Mouse (Mus musculus) hematopoietic stem cell, adult 5-6 weeks (primary cell): ENCODE measurements around the gene Pdss1. TPM values are rescaled to one million over a fixed set of nuclear protein-coding genes. Genes with fewer than 3 reads are reported as not detected.
"Not testable (repeated sequence)": the region's sequence is repeated elsewhere in the genome, so short reads cannot be mapped to it uniquely, and the experiment has no call there.

Experiments
- ATAC-seq, 2 experiments: fragments of 125-278 bp in 1 of 2; replicated peaks in 1 of 2; 2 replicates each; pipeline ENCODE4 v1.8.0; 2016 to 2017; ENCODE audit warnings: inconsistent platforms in 2 of 2, mild to moderate bottlenecking in 2 of 2, moderate number of reproducible peaks in 2 of 2, low read depth in 1 of 2, moderate TSS enrichment in 1 of 2; ENCODE audit not compliant: low FRiP score in 2 of 2, poor library complexity in 2 of 2, severe bottlenecking in 2 of 2, insufficient read depth in 1 of 2, low TSS enrichment in 1 of 2
- total RNA-seq: library from RNA; stranded (forward); fragments of 172-1452, 232-1000 nt; gene quantifications from 2 replicates; pipeline ENCODE4 v1.2.3, GENCODE M21; 2017

The Pdss1 gene
- total RNA-seq: 16.7 and 19.2 TPM in 2 replicates

DNA sequence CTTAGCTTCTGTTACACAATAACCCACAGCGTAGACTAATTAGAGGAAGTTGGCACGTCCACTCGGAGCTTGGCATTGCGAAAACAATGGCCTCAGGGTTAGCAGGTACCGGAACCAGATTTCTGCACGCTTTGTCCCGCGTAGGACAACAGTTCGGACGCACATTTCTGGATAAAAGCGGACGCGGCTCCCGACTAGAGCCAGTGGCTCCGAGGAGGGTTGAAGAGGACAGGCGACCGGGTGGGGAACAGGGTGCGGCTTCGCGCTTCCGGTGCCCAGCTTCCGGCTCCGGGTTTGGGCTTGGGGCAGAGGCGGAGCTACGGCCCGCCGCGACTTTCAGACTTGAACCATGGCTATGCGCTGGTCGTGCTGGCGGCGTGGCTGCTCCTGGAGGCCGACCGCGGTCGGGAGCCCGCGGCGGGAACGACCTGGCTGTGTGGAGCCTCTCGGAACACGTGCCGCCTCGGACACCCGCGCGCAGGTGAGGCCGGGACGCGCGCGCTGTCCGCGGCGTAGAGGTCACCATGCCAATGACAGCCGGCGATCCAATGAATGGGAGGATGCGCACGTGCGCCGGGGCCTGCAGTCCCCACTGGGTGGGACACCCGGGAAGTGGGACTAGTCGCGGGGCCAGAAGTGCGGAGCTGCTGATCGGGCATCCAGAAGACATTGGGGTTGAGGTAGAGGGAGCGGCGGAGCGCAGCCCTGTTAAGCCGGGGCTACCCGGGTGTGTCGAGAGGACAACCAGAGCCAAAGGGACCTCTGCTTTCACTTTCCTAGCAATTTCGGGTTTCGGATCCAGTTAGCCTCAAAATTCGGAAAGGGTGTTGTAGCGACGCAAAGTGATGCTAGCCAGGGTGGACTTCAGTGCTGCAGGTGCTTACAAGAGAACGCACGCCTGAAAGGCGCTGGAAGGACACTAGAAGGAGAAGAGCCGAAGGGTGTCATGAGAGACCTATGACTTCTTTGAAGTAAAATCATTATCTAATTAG lies at the start of gene Pdss1:
Gene Pdss1, plus strand, starts transcription at position 241 of the 992 bp plus-strand sequence.
- ATAC-seq: peak; percentile 95 to 97

DNA sequence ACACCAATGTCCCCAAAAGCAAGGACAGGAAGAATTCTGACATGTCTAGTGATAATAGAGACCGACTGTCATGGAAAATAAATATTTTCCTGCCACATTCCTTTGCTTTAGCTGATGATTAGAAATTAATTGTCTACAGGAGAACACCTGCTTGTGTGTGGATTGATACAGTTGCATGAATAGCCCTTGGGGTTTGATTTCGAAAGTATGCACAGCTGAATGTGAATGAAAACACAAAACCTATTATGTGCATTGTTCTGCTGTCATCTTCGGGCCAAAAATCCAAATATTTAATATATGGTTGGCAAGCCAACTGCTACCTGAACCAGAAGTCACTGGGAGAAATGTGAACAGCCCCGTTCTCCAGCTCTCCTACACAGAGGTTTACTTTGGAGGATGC lies 43.4 kb upstream of the Pdss1 start:
- no peak for ATAC-seq

DNA sequence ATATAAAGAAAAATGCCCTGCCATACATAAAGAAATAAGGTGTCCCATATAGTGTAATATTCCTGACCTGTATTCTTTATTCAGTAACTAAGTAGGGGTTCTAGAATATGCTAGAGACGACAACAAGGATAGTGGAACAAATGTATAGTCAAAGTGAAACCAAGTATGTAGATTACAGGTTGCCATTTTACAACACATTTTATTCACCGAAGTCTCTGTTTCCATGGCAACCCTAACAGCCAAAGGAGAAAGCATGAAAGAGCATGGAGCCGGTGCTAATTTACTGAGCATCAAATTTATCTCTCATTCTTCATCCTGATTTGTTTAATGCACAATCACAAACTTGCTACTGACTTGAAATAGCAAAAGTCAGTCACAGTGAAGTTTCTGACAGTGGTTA lies 37.8 kb upstream of the Pdss1 start:
- no peak for ATAC-seq

DNA sequence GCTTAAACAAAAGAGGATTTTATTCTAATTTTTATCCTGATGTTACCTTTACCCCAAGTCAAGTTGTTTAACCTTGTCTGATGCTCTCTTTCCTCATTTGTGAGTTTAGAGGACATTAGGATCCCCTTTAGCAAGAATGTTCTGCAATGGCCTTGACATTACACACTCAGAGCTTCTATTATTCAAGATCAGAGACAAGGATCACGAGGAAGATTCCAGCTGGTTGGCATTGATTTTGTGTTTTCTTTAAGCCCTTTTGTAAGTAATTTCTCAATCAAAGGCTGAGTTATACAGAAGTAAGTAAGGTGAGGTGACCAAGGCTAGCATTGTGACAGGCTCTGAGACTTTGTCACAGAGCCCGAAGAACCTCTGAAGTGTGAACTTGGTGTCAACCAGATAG lies 33.1 kb upstream of the Pdss1 start:
- no peak for ATAC-seq

DNA sequence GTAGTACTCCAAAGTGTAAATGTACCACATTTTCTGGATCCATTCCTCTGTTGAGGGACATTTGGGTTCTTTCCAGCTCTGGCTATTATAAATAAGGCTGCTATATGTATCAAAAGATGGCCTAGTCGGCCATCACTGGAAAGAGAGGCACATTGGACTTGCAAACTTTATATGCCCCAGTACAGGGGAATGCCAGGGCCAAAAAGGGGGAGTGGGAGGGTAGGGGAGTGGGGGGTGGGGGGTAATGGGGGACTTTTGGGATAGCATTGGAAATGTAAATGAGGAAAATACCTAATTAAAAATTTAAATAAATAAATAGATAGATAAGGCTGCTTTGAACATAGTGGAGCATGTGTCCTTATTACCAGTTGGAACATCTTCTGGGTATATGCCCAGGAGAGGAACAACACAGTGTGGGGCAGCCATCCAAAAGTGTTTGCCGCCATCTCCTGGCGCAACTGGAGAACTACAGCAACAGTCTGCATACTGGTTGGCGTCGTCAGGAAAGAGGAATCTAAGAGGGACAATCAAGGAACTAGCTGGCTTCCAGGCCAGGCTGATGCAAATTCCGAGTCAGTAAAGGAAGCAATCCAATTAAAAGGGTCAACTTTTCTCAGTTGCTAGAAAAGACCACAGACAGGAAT lies 30.8 kb upstream of the Pdss1 start:
- peak; percentile 88 to 97 for ATAC-seq

DNA sequence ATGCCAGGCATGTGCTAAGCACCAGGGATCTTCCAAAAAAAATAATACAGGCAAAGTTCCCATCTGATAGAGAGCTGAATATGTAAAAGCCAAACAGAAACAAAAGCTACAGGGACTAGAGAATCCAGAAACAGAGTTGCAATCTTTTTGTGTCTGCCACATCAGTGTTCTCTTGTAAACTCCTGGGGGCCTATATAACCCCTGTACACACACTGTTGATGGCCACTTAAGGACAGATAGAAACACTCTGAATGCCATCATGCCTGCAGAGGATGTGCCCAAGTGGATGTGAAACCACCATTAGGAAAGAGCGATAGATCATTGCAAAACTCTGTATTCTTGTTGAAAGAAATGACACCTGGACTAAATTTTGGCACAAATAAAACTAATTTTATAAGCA lies 29.5 kb upstream of the Pdss1 start:
- ATAC-seq: no peak

DNA sequence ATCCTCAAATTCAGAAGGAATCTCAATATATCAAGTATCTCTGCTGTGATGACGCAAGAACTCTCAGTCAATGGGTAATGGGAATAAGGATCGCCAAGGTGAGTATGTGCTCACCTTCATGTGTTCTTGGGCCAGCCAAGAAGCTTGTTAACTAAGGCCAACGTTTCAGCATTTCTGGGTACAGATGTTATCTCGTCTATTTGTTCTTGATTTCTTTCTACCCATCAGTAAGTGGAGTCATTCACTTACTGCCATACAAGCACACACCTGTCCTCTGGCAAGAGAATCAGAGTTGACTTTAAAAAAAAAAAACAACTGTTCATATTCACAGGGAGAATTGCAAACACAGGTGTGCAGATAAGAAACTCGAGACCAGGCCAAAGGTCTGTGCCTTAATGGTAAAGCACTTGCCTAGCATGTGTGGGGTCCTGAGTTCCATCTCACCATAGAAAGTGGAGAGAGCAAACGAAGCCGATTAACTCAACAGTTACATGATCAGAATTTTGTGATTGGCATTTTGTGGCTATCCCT lies 28.4 kb upstream of the Pdss1 start:
- ATAC-seq: no peak

DNA sequence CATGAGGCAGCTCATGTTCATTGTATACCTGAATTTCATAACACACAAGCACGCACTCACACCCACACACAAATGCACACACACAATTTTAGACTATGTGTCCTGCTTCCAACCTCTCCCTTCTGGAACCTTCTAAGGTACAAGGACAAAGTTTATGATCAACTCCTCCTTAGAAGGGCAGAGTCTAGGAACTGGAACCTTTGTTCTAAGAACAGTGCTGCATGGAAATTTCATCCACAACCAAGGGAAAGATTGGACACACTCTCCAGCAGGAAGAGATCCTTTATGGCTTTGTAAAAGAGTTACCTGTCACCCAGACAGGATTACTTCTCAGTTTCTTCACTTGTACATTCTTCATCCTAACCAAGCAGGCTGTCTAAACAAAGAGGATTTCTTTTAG lies 22.2 kb upstream of the Pdss1 start:
- ATAC-seq: no peak

DNA sequence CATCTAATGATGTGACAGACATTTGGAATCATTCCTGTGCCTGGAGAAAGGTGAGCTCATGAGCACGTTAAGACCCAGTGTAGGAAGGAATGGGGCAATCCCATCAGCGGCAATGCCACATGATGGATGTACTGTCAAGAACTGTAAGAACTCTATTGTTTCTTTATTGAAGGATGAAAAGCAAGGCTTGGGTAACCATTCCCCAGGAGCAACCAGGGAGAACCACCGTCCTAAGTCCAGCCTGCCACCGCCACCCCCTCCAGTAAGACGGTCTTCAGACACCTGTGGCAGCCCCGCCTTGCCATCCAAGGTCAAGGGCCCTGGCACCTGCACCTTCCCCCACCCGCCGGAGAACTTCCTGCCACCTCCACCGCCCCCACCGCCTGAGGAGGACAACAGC lies 20.7 kb upstream of the Pdss1 start:
- no peak for ATAC-seq

DNA sequence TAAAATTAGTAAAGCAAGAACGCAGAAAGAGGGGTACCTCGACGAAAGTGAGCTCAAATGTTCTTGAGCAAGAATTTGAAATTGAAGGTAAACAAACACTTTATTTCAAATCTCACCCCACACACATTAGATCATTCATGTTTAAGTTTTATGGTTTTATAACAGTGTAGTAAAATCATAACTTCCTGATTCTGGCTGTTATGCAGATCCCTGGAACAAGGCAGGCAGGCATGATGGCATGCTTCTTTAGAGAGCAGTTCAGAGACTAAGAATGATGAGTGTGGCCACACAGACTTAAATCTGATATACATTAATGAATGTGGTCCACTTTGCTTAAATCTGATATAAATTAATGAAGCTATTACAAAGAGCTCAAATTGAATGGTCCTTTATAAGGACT lies 18.7 kb upstream of the Pdss1 start:
- no peak for ATAC-seq

DNA sequence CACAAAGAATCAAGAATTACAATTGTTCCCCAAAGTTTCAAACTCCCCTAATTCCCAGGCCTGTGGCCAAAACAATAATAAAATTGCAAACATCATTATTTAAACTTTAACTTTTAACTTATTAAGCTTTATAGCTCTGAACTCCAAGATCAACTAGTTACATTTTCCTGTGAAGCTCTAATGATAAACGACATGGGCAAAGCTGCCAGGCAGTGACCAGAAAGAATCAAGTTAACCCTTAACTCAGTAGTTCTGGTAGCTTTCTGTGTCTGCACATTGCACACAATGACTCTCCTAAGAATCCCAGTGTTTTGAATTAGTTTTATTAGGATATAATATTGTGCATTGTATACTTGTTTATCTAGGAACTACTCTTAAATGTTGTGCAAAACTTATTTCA lies 16.5 kb upstream of the Pdss1 start:
- no peak for ATAC-seq

DNA sequence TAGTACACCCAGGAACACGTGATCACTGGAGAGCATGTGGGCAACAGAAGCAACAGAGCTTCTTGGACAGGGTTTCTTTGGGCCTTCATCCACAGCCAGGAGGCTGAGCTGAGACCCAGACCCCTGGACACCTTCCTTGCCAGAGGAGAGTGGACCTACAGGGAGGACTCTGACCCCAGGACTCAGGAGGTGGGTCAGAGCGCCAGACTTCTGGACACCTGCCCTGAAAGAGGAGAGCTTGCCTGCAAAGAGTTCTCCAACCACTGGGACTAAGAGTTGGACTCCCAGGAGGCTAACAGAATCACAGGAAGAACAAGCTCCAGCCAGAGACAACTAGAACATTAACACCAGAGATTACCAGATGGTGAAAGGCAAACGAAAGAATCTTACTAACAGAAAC lies 14.6 kb upstream of the Pdss1 start:
- not testable (repeated sequence) for ATAC-seq

DNA sequence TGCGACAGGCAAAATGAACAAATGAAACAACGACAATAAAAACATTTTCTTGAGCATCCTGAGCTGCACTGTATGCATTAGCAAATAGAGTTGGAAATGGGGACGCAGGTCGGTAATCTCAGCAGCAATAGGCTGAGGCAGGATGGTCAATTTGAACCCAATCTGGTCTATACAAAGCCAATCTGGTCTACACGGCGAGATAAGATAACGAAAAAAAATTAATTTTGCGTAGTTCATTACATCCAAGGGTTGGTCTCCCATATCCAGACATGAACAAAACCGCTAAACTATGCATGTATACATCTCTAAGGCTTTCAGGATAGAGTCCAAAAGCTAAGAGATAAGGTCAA lies 415 bp upstream of the Pdss1 start:
- 0 out of 4 replicates have a peak, but pooled peaks of 1 of the 2 experiments have one; percentile 9 for ATAC-seq

DNA sequence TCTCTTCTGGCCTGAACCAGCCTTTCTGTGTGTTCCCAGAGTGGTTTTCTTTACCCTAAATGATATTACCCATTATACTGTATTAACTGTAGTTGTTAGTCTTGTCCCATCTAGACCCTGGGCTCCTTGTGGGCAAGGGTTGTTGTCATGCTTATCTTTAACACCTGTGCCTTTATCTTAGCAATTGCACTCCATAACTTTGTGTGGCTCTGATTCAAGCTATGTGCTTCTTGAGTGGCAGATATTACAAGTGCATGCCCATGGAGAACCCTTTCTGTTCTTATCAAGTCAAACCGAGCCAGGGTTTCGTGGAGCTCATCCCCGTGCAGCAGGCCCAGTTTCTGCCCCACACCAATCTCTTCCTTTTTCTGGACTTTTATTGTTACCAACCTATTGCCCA lies 8.6 kb downstream of the Pdss1 start:
- no peak; a peak in 1 of 4 replicates for ATAC-seq

DNA sequence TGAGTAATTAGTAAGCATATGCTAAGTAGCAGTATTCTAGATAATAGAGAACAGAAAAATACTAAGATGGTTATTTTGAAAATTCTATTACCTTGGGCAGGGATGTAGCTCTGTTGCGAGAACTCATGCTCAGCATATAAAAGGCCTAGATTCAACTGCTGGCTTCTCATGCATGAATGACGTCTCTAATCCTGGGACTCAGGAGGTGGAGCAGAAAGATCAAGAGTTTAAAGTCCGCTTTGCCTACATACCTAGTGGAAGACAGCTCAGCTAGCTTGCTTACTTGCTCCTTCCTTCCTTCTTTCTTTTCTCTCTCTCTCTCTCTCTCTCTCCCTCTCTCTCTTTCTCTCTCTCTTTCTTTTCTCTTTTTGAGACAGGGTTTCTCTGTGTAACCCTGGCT lies 19.1 kb downstream of the Pdss1 start:
- no peak for ATAC-seq

DNA sequence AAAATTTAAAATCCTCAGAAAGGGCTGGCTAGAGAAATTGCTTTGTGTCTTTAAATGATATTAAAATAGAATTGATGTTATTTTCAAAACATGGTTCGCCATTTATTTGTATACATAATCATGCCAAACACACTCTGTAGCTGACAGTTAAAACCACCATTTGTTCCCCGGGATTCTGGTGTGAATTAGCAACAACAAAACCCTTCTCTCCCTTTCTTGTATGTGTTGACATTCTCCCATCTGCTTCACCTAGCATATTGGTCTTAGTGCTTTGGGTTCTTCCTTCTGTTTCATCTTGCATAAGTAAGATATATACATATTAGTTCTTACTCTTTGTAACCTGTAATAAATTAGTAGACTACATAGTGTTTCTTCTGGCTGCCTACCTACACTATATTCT lies 23.3 kb downstream of the Pdss1 start:
- no peak for ATAC-seq

DNA sequence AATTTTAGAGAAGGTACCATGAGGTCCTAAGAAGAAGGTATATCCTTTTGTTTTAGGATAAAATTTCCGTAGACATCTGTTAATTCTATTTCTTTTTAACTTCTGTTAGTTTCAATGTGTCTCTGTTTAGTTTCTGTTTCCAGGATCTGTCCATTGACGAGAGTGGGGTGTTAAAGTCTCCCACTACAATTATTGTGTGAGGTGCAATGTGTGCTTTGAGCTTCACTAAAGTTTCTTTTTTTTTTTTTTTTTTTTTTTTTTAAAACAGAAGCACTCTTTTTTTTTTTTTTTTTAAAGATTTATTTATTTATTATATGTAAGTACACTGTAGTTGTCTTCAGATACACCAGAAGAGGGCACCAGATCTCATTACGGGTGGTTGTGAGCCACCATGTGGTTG lies 30.6 kb downstream of the Pdss1 start:
- not testable (repeated sequence) for ATAC-seq

DNA sequence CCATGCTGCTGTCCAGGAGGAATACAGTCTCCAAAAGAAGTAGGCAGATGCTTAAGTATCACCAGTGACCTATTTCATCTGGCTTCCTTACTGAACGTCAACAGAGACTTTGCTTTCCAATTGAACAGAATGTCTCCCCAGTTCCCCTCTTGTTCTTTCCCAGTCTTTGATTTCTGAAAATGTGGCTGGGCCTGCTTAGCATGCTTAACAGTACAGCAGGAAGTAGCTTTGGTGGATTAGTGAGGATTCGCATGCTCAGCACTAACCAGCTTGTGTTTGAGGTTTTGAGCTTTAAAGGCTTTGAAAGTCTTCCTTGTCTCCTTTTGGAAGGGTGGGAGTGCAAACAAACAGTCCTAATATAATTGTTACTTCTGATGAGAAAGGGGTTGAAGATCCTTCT lies 32.9 kb downstream of the Pdss1 start:
- ATAC-seq: no peak
